Mouse (Mus musculus): ENCODE data around the gene Cyp27a1. TPM values are rescaled to one million over a fixed set of nuclear protein-coding genes. Genes with fewer than 3 reads are reported as not detected.

Cyp27a1 gene
- polyA plus RNA-seq, 1 experiment from 2014 or later: 1.8 TPM

GRCm38 (mm10) chr1:74713859-74714730, 721 bp downstream of the Cyp27a1 start:
- WGBS: 32% methylated on average over 12 of the region's 12 CpGs
- ATAC-seq: no peak

GRCm38 (mm10) chr1:74714967-74715366, 1.6 kb downstream of the Cyp27a1 start:
- no peaks in the 10 kb centered on the region for H3K36me3 ChIP-seq (ENCODE audit: control insufficient read depth, insufficient read depth, low read length)
- H3K9ac ChIP-seq (ENCODE audit: low read depth, low read length): no peak overlapping the region
- 59% methylated on average over 2 of the region's 2 CpGs for WGBS
- ATAC-seq: no peak
- H3K27ac ChIP-seq (ENCODE audit: low read length): no peak overlapping the region
- peaks cover 5% of the 10 kb centered on the region; the same call in 1 of the 2 replicates for H3K4me1 ChIP-seq (ENCODE audit: control insufficient read depth, insufficient read depth, low read length)
- H3K4me3 ChIP-seq (ENCODE audit: low read depth, low read length): no peak overlapping the region
- H3K9me3 ChIP-seq (replicated peaks; ENCODE audit: control insufficient read depth, low read length, poor library complexity, severe bottlenecking): no peaks in the 10 kb centered on the region
- H3K4me2 ChIP-seq (ENCODE audit: low read length): no peak overlapping the region
- peaks cover 4% of the 10 kb centered on the region for H3K27me3 ChIP-seq (ENCODE audit: control insufficient read depth, insufficient read depth, low read depth, low read length)

More at GRCm38 (mm10) chr1:74713859-74714730, 721 bp downstream of the Cyp27a1 start:
- Histone ChIP-seq H3K4me2 (ENCODE audit: low read length) (peak overlapping the region; percentile 81), H3K27ac (ENCODE audit: low read length) (no peak overlapping the region), H3K27me3 (ENCODE audit: control insufficient read depth, insufficient read depth, low read depth, low read length) (peaks cover 4% of the 10 kb centered on the region), H3K9ac (ENCODE audit: low read depth, low read length) (no peak overlapping the region), H3K4me1 (ENCODE audit: control insufficient read depth, insufficient read depth, low read length) (peaks cover 5% of the 10 kb centered on the region; the same call in 1 of the 2 replicates), H3K4me3 (ENCODE audit: low read depth, low read length) (peak overlapping the region; percentile 38), H3K9me3 (replicated peaks; ENCODE audit: control insufficient read depth, low read length, poor library complexity, severe bottlenecking) (no peaks in the 10 kb centered on the region), H3K36me3 (ENCODE audit: control insufficient read depth, insufficient read depth, low read length) (no peaks in the 10 kb centered on the region)

- Histone ChIP-seq H3K4me1 (ENCODE audit: control insufficient read depth, insufficient read depth, low read length) (peaks cover 5% of the 10 kb centered on the region; the same call in 1 of the 2 replicates), H3K27ac (ENCODE audit: low read length) (no peak overlapping the region), H3K4me3 (ENCODE audit: low read depth, low read length) (no peak overlapping the region), H3K36me3 (ENCODE audit: control insufficient read depth, insufficient read depth, low read length) (no peaks in the 10 kb centered on the region), H3K9me3 (replicated peaks; ENCODE audit: control insufficient read depth, low read length, poor library complexity, severe bottlenecking) (no peaks in the 10 kb centered on the region), H3K27me3 (ENCODE audit: control insufficient read depth, insufficient read depth, low read depth, low read length) (peaks cover 4% of the 10 kb centered on the region), H3K4me2 (ENCODE audit: low read length) (no peak overlapping the region), H3K9ac (ENCODE audit: low read depth, low read length) (no peak overlapping the region)
- ATAC-seq: no peak
- 80% methylated on average over 5 of the region's 5 CpGs for WGBS
Observed at GRCm38 (mm10) chr1:74715468-74715867, 2.1 kb downstream of the Cyp27a1 start.

DNA sequence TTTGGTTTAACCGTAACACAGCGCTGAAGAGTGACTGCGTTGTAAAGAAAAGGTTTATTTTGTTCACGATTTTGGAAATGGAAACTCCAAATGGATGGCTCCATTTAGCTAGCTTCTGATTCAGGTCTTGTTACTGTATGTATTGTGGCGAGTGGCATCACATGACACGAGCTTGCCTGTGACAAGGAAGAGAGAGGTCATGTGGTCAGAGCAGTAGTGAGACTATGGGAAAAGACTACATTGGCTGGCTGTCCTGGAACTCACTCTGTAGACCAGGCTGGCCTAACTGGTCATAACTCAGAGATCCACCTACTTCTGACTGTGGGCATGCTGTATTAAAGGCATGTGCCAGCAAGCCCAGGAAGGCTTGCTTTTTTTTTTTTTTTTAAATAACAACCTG, 2.5 kb downstream of the Cyp27a1 start:
- WGBS: 91% methylated on average over 6 of the region's 6 CpGs
- H3K4me2 ChIP-seq (ENCODE audit: low read length): no peak overlapping the region
- H3K9ac ChIP-seq (ENCODE audit: low read depth, low read length): no peak overlapping the region
- H3K36me3 ChIP-seq (ENCODE audit: control insufficient read depth, insufficient read depth, low read length): no peaks in the 10 kb centered on the region
- peaks cover 5% of the 10 kb centered on the region; the same call in 1 of the 2 replicates for H3K4me1 ChIP-seq (ENCODE audit: control insufficient read depth, insufficient read depth, low read length)
- H3K9me3 ChIP-seq (replicated peaks; ENCODE audit: control insufficient read depth, low read length, poor library complexity, severe bottlenecking): no peaks in the 10 kb centered on the region
- no peak for ATAC-seq
- no peak overlapping the region for H3K4me3 ChIP-seq (ENCODE audit: low read depth, low read length)
- no peak overlapping the region for H3K27ac ChIP-seq (ENCODE audit: low read length)
- H3K27me3 ChIP-seq (ENCODE audit: control insufficient read depth, insufficient read depth, low read depth, low read length): peaks cover 4% of the 10 kb centered on the region

- Histone ChIP-seq H3K9me3 (replicated peaks; ENCODE audit: control insufficient read depth, low read length, poor library complexity, severe bottlenecking) (no peaks in the 10 kb centered on the region), H3K27me3 (ENCODE audit: control insufficient read depth, insufficient read depth, low read depth, low read length) (peaks cover 4% of the 10 kb centered on the region; the same call in 1 of the 2 replicates), H3K27ac (ENCODE audit: low read length) (no peak overlapping the region), H3K36me3 (ENCODE audit: control insufficient read depth, insufficient read depth, low read length) (no peaks in the 10 kb centered on the region), H3K4me1 (ENCODE audit: control insufficient read depth, insufficient read depth, low read length) (peaks cover under 1% of the 10 kb centered on the region; the same call in 1 of the 2 replicates), H3K4me3 (ENCODE audit: low read depth, low read length) (no peak overlapping the region), H3K9ac (ENCODE audit: low read depth, low read length) (no peak overlapping the region), H3K4me2 (ENCODE audit: low read length) (no peak overlapping the region)
- WGBS: 86% methylated on average over 8 of the region's 8 CpGs
- ATAC-seq: no peak
Observed at GRCm38 (mm10) chr1:74718113-74718512, 4.7 kb downstream of the Cyp27a1 start.

DNA sequence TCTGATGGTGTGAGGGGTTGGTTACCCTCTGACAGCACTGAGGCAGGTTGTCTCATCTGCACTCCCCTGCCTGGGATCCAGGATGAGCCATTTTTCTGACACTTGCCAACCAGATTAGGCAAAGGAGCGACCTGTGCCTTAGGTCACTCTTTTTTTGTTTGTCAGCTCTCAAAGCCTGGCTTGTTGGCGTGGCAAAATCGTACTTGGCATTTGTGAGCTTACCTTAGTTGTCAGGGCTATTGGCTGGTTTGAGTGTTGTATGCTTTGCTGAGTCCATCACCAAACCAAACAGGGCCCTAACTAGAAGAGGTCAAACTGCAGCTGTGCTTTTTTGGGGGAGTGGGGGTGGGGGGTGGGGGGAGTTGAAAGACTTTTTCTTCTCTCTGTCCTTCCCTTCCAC, 5.9 kb downstream of the Cyp27a1 start:
- no peak overlapping the region for H3K4me3 ChIP-seq (ENCODE audit: low read depth, low read length)
- WGBS: 66% methylated on average over 3 of the region's 3 CpGs
- no peak overlapping the region for H3K4me2 ChIP-seq (ENCODE audit: low read length)
- H3K9me3 ChIP-seq (replicated peaks; ENCODE audit: control insufficient read depth, low read length, poor library complexity, severe bottlenecking): no peaks in the 10 kb centered on the region
- H3K27ac ChIP-seq (ENCODE audit: low read length): no peak overlapping the region
- H3K9ac ChIP-seq (ENCODE audit: low read depth, low read length): no peak overlapping the region
- H3K36me3 ChIP-seq (ENCODE audit: control insufficient read depth, insufficient read depth, low read length): no peaks in the 10 kb centered on the region
- no peaks in the 10 kb centered on the region for H3K4me1 ChIP-seq (ENCODE audit: control insufficient read depth, insufficient read depth, low read length)
- peaks cover 3% of the 10 kb centered on the region; the same call in 1 of the 2 replicates for H3K27me3 ChIP-seq (ENCODE audit: control insufficient read depth, insufficient read depth, low read depth, low read length)
- no peak for ATAC-seq

DNA sequence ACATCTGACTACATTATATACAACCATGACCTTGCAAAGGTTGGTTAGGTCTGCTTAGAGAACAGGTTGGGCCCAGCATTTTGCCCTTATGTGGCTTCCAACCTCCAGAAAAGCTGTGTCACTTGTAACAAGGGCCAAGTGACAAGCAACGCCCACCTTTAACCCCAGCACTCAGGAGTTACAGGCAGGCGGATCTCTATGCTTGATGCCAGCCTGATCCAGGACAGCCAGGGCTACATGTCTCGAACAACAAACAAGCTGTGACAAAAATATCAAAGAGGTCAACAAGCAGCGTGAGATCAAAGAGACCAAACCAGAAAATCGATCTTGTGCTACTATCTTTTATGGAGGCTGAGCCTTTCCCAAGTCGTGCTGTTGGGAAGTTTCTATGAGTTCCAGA, 8.3 kb downstream of the Cyp27a1 start:
- Histone ChIP-seq H3K9ac (ENCODE audit: low read depth, low read length) (no peak overlapping the region), H3K9me3 (replicated peaks; ENCODE audit: control insufficient read depth, low read length, poor library complexity, severe bottlenecking) (no peaks in the 10 kb centered on the region), H3K4me1 (ENCODE audit: control insufficient read depth, insufficient read depth, low read length) (no peaks in the 10 kb centered on the region), H3K27ac (ENCODE audit: low read length) (no peak overlapping the region), H3K27me3 (ENCODE audit: control insufficient read depth, insufficient read depth, low read depth, low read length) (no peaks in the 10 kb centered on the region), H3K36me3 (ENCODE audit: control insufficient read depth, insufficient read depth, low read length) (no peaks in the 10 kb centered on the region), H3K4me3 (ENCODE audit: low read depth, low read length) (no peak overlapping the region), H3K4me2 (ENCODE audit: low read length) (no peak overlapping the region)
- WGBS: 78% methylated on average over 6 of the region's 6 CpGs
- no peak for ATAC-seq

- Histone ChIP-seq H3K9me3 (replicated peaks; ENCODE audit: control insufficient read depth, low read length, poor library complexity, severe bottlenecking) (no peaks in the 10 kb centered on the region), H3K4me2 (ENCODE audit: low read length) (no peak overlapping the region), H3K36me3 (ENCODE audit: control insufficient read depth, insufficient read depth, low read length) (no peaks in the 10 kb centered on the region), H3K27me3 (ENCODE audit: control insufficient read depth, insufficient read depth, low read depth, low read length) (no peaks in the 10 kb centered on the region), H3K9ac (ENCODE audit: low read depth, low read length) (no peak overlapping the region), H3K4me1 (ENCODE audit: control insufficient read depth, insufficient read depth, low read length) (no peaks in the 10 kb centered on the region), H3K4me3 (ENCODE audit: low read depth, low read length) (no peak overlapping the region), H3K27ac (ENCODE audit: low read length) (no peak overlapping the region)
- WGBS: 80% methylated on average over 2 of the region's 2 CpGs
- ATAC-seq: no peak
Observed at GRCm38 (mm10) chr1:74723748-74724147, 10.4 kb downstream of the Cyp27a1 start.

DNA sequence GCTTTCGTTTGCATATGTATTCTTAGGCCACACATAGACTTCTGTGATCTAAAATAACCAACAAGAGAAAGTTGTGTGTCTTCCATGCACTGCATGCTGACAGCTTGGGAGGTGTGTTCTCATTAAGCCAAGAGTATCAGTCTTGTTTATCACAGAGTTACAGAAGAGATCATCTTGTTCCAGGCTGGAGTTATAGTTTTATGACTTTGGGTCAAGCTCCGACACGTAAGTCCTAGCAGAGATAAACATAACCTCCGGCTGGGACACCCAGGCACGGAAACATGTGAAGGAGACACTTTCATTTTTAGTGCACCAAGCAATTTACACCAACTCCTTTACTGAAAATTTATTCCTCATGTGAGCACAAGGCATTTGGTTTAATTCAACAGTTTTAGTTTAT, 12.7 kb downstream of the Cyp27a1 start:
- Histone ChIP-seq H3K27me3 (ENCODE audit: control insufficient read depth, insufficient read depth, low read depth, low read length) (no peaks in the 10 kb centered on the region), H3K9ac (ENCODE audit: low read depth, low read length) (no peak overlapping the region), H3K36me3 (ENCODE audit: control insufficient read depth, insufficient read depth, low read length) (no peaks in the 10 kb centered on the region), H3K27ac (ENCODE audit: low read length) (no peak overlapping the region), H3K4me1 (ENCODE audit: control insufficient read depth, insufficient read depth, low read length) (no peaks in the 10 kb centered on the region), H3K9me3 (replicated peaks; ENCODE audit: control insufficient read depth, low read length, poor library complexity, severe bottlenecking) (no peaks in the 10 kb centered on the region), H3K4me2 (ENCODE audit: low read length) (no peak overlapping the region), H3K4me3 (ENCODE audit: low read depth, low read length) (no peak overlapping the region)
- 80% methylated on average over 5 of the region's 5 CpGs for WGBS
- ATAC-seq: no peak

Measured in midbrain, embryonic 16.5 days (tissue).